Mouse (Mus musculus): ENCODE measurements around the gene Clec11a. TPM values are rescaled to one million over a fixed set of nuclear protein-coding genes. Genes with fewer than 3 reads are reported as not detected.

The Clec11a gene
- total RNA-seq, 1 experiment from 2014 or later: 4.3 TPM

DNA sequence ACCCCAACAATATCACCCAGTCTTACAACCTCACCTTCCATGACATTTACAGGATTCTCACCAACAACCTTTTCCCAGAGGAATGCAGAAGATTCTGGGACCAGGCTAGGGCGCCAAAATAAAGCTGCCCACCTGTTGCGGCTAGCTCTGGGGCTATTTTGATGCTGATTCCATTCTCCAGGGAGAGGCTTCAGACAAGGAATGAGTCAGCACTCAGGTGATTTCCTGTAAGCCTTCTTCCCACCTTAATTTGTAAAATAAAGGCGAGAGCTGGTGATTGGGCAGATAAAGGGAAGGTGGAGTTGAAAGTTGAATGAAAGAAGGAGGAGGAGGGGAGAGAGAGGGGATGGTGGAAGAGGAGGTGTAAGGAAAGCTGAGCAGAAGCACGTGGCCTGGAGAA, 15.3 kb downstream of the Clec11a start:
- no peak for ATAC-seq (ENCODE audit: extremely low read depth, insufficient number of reproducible peaks, low FRiP score, poor library complexity, severe bottlenecking)

DNA sequence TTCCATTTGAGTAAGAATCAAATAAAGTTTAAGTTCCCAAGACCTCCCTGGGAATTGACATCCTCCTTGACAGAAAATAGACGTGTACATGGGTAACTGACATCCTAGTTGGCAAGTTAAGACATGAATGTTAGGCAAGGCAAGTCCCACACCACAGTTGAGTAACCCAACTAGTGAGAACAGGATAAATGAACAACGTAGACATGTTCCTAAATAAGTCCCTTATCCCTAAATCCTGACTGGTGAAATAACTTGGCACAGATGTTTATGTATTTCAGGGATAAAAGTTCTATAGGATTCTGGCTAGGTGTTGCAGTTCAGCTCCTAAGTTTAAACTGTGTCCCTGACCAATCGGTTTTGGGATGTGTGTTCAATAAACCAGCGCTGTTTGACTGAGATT, 15.7 kb downstream of the Clec11a start:
- no peak for ATAC-seq (ENCODE audit: extremely low read depth, insufficient number of reproducible peaks, low FRiP score, poor library complexity, severe bottlenecking)

DNA sequence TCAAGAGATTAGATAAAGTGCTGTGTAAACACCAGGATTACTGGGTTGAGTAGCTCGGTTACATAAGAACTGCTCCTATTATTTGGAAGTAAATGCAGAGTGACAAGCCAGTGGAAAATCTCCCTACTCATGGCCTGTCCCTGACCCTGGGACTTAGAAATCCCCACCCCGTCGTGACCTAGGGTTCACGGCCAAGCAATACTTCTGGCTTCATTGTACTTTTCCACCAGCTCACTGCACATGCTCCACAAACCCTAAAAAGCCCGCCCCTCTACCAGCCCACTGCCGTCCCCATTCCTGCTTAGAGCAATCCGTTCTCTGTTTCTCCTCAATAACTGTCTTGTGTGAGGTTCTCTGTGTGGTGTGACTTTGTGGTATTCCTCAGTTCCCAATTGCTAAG, 18.9 kb downstream of the Clec11a start:
- ATAC-seq (ENCODE audit: extremely low read depth, insufficient number of reproducible peaks, low FRiP score, poor library complexity, severe bottlenecking): no peak

DNA sequence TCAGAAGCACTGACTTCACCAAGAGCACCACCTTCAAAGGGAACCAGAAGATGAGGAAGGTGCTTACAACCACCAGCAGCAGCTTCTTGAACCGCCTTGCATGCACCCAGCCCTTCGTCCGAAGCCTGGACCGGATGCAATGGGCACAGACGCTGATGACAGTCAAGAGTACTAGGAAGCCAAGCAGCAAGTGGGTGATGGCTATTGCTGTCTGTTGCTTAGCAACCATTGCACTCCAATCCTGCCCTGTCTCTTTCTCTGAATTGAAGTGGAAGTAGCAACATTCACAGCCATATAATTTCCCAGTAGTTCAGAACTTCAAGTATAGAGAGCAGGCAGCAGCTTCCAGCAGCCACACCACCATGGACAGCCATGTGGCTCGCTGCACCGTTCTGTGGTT, 25.1 kb downstream of the Clec11a start:
- no peak for ATAC-seq (ENCODE audit: extremely low read depth, insufficient number of reproducible peaks, low FRiP score, poor library complexity, severe bottlenecking)

DNA sequence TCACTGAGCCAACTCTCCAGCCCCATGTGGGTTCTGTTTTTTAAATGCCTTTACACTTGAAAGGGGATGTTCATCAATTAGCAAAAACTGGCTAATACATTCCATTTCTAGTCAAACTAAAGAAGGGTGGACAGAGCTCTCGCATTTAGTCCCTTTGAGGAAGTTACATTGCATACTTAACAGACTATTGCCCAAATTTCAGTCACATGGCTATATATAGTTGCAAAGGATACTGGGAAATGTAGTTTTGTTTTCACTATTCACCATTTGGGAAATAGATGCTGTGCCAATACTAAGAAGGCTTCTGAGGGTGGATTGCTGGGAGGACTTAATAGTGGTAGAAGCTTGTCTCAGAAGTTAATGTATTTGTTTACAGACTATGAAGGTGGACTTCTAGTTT, 25.7 kb downstream of the Clec11a start:
- ATAC-seq (ENCODE audit: extremely low read depth, insufficient number of reproducible peaks, low FRiP score, poor library complexity, severe bottlenecking): 0 out of 2 replicates have a peak, but pooled peaks have one; percentile 43

DNA sequence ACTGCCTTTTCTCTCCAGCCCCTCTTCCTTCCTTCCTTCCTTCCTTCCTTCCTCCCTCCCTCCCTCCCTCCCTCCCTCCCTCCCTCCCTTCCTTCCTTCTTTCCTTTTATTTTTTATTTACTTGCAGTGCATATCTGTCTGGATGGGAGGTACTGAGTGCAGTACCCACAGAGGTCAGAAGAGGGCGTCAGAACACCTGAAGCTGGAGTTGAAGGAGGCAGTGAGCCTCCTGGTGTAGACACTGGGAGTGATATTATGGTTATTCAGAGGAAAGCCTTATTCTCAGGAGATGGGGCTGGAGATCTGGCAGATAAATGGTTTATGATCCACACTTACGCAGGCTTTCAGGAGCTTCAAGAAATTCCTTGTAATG, 29.5 kb downstream of the Clec11a start:
- ATAC-seq (ENCODE audit: extremely low read depth, insufficient number of reproducible peaks, low FRiP score, poor library complexity, severe bottlenecking): 0 out of 2 replicates have a peak, but pooled peaks have one; percentile 38

DNA sequence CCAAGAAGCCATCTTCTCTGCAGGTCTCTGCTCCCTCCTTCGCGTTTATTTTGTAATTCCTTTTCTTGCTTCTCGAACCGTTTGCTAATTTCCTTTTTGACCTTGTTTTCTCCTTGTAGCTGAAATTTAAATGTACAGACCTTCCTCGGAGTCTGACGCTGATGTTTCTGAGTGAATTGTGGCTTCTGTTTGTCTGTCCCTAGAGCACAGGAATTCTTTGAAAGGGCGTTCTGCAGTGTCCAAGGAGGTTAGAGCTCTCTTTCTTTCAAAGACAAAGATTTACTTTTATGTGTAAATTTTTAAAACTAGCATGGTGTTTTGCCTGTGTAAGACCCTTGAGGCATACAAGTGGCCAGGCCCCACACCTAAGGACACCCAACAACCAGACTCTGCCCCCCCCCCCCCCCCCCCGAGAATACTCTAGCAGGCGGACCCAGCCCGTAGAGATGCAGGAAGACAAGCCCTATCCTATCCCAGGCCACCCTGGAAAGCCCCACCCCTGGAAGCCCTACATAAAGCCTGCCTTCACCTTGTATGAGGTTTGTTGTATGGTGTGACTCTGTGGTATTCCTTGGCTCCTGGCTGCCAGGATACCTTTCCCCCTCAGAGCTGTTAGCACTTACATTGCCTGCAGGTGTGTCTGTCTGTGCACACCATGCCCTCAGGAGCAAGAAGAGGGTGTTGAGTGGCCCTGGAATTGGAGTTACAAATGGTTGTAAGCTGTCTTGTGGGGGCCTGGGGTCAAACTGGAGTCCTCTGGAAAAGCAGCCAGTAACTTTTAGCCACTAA, 30.0 kb downstream of the Clec11a start:
- ATAC-seq (ENCODE audit: extremely low read depth, insufficient number of reproducible peaks, low FRiP score, poor library complexity, severe bottlenecking): no peak

DNA sequence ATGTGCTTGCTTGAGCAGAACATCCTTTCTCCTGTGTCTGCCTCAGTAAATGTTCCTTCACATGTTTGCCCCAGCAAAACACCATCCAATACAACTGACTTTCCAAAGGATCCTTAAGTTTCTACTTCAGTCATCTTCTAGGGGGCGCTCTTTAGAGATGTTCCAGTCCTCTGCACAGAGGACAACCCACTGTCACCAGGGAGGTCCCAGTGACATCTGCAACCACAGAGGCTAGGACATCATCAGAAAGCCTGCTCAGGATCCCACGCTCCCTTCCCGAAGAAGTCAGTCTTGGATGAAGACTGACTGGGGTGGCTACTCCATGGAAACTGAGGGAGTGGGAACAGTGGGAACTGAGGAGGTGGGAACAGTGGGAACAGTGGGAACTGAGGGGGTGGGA, 31.2 kb downstream of the Clec11a start:
- ATAC-seq (ENCODE audit: extremely low read depth, insufficient number of reproducible peaks, low FRiP score, poor library complexity, severe bottlenecking): no peak

DNA sequence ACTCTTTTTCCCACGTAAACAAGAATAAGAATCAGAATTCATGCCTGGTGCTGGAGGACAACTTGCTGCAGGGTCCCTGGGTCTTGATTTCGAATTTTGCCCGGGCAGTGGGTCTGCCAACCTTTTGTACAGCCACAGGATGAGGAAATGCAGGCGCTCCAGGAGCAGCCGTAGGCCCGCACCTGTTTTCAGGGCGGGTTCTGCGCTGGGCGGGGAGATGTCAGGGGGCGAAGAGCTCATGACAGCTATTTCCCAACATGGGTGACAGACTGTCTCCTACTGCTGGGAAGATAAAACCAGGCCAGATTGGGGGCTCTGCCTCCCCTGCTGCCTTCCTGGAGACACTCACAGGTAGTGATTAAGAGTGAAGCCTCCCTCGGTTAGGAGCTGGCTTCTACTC, 32.6 kb downstream of the Clec11a start:
- ATAC-seq (ENCODE audit: extremely low read depth, insufficient number of reproducible peaks, low FRiP score, poor library complexity, severe bottlenecking): no peak

DNA sequence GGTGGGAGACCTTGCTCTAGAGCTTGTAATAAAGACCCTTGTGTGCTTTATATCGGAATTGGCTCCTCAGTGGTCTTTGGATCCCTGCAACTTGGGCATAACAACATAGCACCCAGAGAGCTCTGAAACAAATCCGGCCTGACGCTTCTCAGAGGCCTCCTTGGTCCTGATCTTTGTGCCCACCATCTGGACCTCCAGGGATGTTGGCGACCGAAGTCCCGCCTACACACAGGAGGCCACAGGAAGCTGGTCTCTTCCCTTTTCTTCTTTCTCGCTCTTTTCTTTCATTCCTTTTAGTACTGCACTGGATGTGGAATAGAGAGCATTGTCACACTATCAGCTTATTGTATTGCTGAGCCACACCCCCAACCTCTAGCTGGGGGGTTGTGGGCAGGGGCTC, 33.3 kb downstream of the Clec11a start:
- no peak for ATAC-seq (ENCODE audit: extremely low read depth, insufficient number of reproducible peaks, low FRiP score, poor library complexity, severe bottlenecking)

DNA sequence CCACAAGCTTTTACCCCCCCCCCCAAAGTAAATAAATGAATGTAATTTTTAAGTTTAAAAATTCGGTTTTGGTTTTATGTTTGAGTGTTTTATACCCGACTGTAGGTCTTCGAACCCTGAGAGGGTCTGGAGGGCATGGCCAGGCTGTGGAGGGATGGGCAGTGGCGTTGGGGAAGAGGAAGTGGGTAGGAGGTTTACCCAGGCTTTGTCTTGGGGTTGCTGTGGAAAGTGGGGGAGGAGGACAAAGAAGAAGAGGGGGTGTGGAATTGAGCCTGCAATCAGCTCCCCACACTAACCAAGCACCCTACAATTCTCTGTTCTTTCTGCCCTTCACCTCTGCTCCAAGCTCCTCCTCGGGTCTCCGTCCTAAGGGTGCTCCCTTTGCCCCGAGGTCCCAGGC, 34.2 kb downstream of the Clec11a start:
- ATAC-seq (ENCODE audit: extremely low read depth, insufficient number of reproducible peaks, low FRiP score, poor library complexity, severe bottlenecking): no peak

DNA sequence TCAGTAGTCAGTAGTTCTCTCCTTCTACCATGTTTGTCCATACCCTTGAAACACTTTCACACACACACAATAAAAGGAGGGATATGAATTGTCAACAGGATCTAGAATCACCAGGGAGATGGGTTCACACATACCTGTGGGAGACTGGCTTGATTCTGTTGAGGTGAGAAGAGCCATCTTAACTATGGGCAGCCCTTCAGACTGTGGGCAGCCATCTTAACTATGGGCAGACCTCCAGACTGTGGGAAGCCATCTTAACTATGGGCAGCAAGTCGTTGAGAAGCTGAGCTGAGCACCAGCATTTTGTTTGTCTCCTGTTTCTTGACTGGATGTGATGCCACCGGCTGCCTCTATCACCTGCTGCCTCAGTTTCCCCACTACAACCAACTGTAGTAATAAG, 35.4 kb downstream of the Clec11a start:
- ATAC-seq (ENCODE audit: extremely low read depth, insufficient number of reproducible peaks, low FRiP score, poor library complexity, severe bottlenecking): peak; percentile 31; the same call in 1 of the 2 replicates

DNA sequence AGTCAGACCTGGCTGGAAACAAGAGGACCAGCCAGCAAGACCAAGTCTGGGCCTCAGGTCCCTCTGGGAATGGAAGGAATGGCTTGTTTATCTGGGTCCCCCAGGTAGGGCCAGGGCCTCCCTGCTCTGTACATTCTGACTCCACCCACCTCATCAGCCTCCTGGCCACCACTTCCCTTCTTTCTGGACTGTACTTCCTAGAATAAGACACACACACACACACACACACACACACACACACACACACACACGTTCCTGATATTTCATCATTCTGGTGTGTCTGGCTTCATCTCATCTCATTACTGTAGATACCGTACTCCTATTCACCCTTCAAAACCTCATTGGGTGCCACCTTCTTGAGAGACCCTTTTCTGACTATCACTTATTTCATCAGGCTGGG, 37.3 kb downstream of the Clec11a start:
- ATAC-seq (ENCODE audit: extremely low read depth, insufficient number of reproducible peaks, low FRiP score, poor library complexity, severe bottlenecking): no peak

DNA sequence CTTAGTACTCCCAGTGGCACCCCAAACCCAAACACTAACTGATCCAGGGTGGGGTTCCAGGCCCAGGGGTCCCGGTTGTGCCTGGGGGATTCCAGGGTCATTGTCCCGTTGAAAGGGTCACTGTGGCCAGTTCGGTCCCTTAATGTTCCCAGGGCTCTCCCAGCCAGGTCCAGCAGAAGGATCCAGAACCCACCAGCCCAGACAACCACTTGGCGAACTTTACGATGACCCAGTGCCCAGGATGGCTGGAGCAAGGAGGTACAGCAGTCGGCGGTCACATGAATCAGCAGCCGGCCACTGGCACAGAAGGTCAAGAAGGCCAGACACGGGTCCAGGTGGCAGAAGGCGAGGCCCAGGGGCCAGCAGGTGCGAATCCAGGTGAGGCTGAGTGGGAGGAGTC, 38.6 kb downstream of the Clec11a start:
- ATAC-seq (ENCODE audit: extremely low read depth, insufficient number of reproducible peaks, low FRiP score, poor library complexity, severe bottlenecking): no peak

DNA sequence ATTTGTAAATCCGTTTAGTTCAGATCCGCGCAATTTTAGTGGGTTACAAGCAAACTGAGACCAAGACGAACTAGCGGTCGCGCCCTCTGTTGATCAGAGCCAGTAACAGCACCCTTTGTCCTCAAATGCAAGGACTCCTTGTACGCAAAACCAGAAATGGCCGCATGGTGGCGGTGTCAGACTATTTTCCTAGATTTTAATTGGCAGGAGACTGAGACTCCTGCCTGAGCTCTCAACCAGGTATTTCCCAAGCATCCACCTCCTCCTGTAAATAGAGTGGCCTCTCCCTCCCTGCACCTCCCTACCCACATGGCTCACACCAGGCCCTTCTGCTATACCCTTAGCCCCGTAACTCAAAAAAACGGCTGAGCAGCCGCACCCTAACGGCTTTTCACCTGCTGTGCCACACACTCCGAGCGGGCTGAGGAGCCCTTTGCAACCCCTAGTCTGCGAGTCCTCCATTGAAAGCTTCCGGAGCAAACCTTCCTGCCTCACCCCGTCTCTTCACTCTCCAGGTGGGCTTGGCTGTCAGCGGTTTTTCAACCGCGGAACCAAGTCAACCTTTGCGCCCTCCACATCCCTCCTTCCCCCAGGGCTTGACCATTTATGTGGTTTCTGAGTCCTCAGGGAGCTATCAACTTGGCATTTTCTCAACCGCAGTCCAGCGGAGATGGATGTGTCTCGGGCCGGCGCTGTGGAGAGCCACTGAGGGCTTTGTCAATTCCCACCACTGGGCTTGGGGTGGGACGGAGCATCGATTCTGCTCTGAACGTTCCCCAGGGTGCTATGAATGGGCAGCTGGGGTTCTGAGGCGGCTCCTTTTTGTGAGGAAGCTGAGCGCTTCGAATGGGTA, 43.7 kb downstream of the Clec11a start:
- peak; percentile 90 for ATAC-seq (ENCODE audit: extremely low read depth, insufficient number of reproducible peaks, low FRiP score, poor library complexity, severe bottlenecking)

DNA sequence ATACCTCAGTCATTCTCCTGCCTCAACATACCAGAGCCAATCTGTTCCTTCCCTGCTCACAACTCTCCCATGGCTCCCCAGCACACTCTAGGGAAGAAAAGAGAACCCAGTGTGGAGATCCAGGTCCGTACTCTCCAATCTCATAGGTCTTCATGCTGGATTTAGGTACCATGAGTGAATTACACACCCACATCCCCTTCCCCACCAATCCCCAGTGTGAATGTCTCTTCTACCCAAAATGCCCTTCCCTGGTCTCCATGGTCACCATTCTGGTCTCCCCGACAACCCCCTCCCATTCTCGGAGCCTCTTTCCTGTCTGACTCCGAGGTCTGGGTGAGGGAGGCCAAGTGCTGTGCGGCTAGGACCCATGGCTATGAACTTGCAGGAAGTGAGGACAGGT, 45.6 kb downstream of the Clec11a start, which contains the start of gene Gm15517:
Gene Gm15517, plus strand, starts transcription at position 301 of the 400 bp plus-strand sequence.
- no peak for ATAC-seq (ENCODE audit: extremely low read depth, insufficient number of reproducible peaks, low FRiP score, poor library complexity, severe bottlenecking)

DNA sequence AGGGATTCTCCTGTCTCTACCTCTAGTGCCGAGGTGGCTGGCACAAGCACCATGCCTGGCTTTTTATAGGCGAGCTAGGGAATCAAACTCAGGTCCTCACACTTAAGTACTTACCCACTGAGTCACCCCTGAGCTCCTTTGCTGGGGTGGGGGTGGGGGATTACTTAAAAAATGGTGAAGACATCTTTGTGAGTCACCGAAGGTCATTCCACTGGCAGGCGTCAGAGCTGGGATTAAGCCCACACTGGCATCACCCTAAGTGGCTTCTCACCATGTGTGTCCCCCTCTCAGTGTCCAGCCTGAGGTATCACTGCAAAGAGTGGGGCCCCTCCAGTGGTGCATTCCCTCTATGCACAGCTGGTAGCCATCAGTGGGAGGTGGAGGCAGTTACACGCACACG, 46.3 kb downstream of the Clec11a start:
- ATAC-seq (ENCODE audit: extremely low read depth, insufficient number of reproducible peaks, low FRiP score, poor library complexity, severe bottlenecking): no peak

DNA sequence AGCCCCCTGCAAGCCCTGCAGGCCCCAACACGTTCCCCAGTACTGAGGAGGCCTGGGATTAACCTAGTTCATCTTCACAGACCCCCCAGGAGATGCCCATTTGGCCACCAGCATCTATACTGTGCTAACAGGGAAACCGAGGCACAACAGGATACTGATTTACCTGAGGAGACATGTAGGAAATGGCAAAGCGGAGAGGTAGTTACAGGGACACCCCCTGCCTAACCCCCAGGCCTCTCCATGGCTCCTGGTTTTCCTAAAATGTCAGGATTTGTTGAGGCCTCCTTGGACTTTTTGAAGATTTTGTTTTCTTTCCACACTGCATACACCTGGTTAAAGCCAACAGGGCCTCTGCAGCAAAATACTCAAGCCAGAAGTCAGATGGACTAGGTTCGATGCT, 49.4 kb downstream of the Clec11a start, which contains the start of gene Acp4:
Gene Acp4, minus strand, starts transcription at position 101 of the 400 bp plus-strand sequence.
- no peak for ATAC-seq (ENCODE audit: extremely low read depth, insufficient number of reproducible peaks, low FRiP score, poor library complexity, severe bottlenecking)

DNA sequence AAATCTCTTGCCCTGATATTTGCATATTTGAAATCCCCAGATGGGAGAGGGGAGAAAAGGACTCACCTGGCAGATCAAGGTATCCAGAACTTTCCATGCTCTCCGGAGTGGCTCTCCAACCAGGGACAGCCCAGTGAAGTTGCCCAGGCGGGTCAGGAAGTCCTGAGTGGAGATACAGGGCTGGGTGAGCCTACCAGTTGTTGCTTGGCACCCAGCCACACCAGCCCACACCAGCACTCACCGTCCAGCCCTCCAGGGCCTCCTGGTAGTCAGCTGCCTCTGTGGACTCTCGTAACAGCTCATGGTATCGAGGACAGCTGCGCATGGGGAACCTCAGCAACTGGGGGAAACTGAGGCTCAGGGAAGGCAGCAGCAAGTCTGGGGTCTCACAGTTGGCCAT, 51.8 kb downstream of the Clec11a start:
- ATAC-seq (ENCODE audit: extremely low read depth, insufficient number of reproducible peaks, low FRiP score, poor library complexity, severe bottlenecking): no peak

DNA sequence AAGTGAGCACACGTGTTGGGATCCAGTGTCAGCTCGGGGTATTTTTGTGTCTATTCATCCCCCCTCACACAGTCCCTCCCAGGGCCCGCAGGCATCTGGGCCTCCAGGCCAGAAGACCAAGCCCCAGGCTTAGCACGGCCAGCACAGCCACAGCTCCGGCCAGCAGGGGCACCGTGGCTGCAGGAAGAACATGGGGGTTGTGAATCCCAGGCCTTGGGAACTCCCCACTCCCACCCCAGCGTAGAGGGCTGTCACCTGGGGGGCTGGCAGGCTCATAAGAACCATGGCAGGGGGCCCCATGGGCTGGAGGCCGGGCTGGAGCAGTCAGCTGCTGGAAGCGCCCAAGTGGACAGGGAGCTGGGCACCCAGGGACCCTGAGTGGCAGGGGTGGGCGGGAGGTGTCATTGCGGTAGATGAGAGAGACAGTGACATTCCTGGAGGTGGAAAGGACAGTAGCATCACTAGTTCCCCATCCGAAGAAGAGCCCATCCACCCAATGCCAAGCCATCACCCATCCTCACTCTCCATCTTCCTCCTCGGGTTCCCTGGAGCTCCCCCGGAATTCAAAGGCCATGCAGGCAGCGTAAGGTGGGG, 53.6 kb downstream of the Clec11a start:
- no peak for ATAC-seq (ENCODE audit: extremely low read depth, insufficient number of reproducible peaks, low FRiP score, poor library complexity, severe bottlenecking)

Data from neutrophil, adult 5-6 weeks (primary cell).